Mouse (Mus musculus): ENCODE measurements around the gene Gdpd3. TPM values are rescaled to one million over a fixed set of nuclear protein-coding genes. Genes with fewer than 3 reads are reported as not detected.

Gdpd3 gene
- polyA plus RNA-seq, 1 experiment from 2014 or later = 1.8 TPM

GRCm38 (mm10) chr7:126761529-126762067, 4.5 kb upstream of the Gdpd3 start:
- Histone ChIP-seq H3K36me3 (peaks cover 49% of the 10 kb centered on the region), H3K27me3 (no peaks in the 10 kb centered on the region), H3K9me3 (replicated peaks) (no peaks in the 10 kb centered on the region), H3K27ac (peak overlapping the region; percentile 96), H3K4me3 (replicated peaks) (no peak overlapping the region), H3K9ac (no peak overlapping the region), H3K4me2 (no peak overlapping the region), H3K4me1 (peaks cover 39% of the 10 kb centered on the region)
- ATAC-seq (replicated peaks; ENCODE audit: low FRiP score) = no peak
- WGBS = 66% methylated on average over 6 of the region's 6 CpGs

- H3K27ac ChIP-seq = no peak overlapping the region; the same call in 1 of the 2 replicates
Observed at GRCm38 (mm10) chr7:126762471-126763008, 3.6 kb upstream of the Gdpd3 start.

DNA sequence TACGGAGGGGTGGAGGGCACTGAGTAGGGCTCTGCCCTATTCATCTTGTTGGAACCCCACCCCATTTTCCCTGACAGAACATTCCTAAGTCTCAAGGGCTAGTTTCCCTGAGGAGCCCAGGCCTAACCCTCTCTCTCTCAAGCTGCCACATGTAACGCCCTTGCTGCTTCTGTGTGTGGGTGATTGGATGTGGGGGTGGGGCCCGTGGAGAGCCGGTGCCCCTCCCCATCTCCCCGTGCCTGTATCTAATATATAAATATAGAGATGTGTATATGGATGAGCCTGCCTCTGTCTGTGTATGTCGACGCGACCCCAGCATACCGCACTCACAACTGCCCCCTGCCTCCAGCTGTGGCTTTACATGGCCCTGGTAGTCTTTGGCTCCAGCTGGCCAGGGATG, 594 bp upstream of the Gdpd3 start:
- no peak for ATAC-seq (replicated peaks; ENCODE audit: low FRiP score)
- H3K9me3 ChIP-seq (replicated peaks) = no peaks in the 10 kb centered on the region
- peaks cover 88% of the 10 kb centered on the region for H3K36me3 ChIP-seq
- no peaks in the 10 kb centered on the region for H3K27me3 ChIP-seq
- H3K4me1 ChIP-seq = peaks cover 28% of the 10 kb centered on the region
- no peak overlapping the region for H3K4me3 ChIP-seq (replicated peaks)
- WGBS = 87% methylated on average over 9 of the region's 9 CpGs
- H3K4me2 ChIP-seq = no peak overlapping the region
- H3K27ac ChIP-seq = no peak overlapping the region
- no peak overlapping the region for H3K9ac ChIP-seq

More at GRCm38 (mm10) chr7:126762471-126763008, 3.6 kb upstream of the Gdpd3 start:
- no peak for ATAC-seq (replicated peaks; ENCODE audit: low FRiP score)
- no peak overlapping the region for H3K4me3 ChIP-seq (replicated peaks)
- H3K27me3 ChIP-seq = no peaks in the 10 kb centered on the region
- H3K4me2 ChIP-seq = no peak overlapping the region
- 68% methylated on average over 17 of the region's 17 CpGs for WGBS
- no peak overlapping the region for H3K9ac ChIP-seq
- no peaks in the 10 kb centered on the region for H3K9me3 ChIP-seq (replicated peaks)
- H3K4me1 ChIP-seq = peaks cover 39% of the 10 kb centered on the region
- H3K36me3 ChIP-seq = peaks cover 58% of the 10 kb centered on the region

GRCm38 (mm10) chr7:126767001-126767400, 867 bp downstream of the Gdpd3 start:
- peaks cover 14% of the 10 kb centered on the region; the same call in 1 of the 2 replicates for H3K4me1 ChIP-seq
- H3K9me3 ChIP-seq (replicated peaks) = no peaks in the 10 kb centered on the region
- no peaks in the 10 kb centered on the region for H3K27me3 ChIP-seq
- H3K4me2 ChIP-seq = no peak overlapping the region
- 90% methylated on average over 8 of the region's 8 CpGs for WGBS
- peaks cover 94% of the 10 kb centered on the region for H3K36me3 ChIP-seq
- no peak overlapping the region for H3K4me3 ChIP-seq (replicated peaks)
- H3K9ac ChIP-seq = no peak overlapping the region
- H3K27ac ChIP-seq = no peak overlapping the region
- ATAC-seq (replicated peaks; ENCODE audit: low FRiP score) = no peak

DNA sequence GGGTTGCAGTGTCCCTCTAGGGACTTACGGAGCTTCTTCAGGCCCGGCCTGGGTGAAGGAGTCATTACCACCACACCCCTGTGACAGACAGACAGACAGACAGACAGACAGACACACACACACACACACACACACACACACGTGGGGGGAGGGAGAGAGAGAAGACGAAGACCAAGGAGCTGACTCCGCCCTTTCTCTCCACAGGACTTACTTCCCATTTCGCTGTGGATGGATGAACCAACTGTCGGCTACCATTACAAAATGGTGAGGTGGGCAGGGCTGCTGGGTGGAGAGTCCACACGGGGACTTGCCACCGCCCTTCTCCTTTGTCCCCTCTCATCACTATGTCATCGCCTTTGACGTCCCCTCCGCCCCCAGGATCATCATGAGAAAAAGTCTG, 4.7 kb downstream of the Gdpd3 start:
- no peak overlapping the region for H3K27ac ChIP-seq
- H3K4me3 ChIP-seq (replicated peaks) = no peak overlapping the region
- H3K4me1 ChIP-seq = peaks cover 11% of the 10 kb centered on the region
- no peaks in the 10 kb centered on the region for H3K9me3 ChIP-seq (replicated peaks)
- no peak overlapping the region for H3K4me2 ChIP-seq
- H3K9ac ChIP-seq = no peak overlapping the region
- H3K36me3 ChIP-seq = peaks cover 76% of the 10 kb centered on the region
- ATAC-seq (replicated peaks; ENCODE audit: low FRiP score) = no peak
- 83% methylated on average over 12 of the region's 12 CpGs for WGBS
- H3K27me3 ChIP-seq = no peaks in the 10 kb centered on the region

GRCm38 (mm10) chr7:126773351-126773750, 7.2 kb downstream of the Gdpd3 start:
- no peak overlapping the region for H3K4me2 ChIP-seq
- 47% methylated on average over 2 of the region's 2 CpGs for WGBS
- H3K4me1 ChIP-seq = peaks cover 27% of the 10 kb centered on the region
- no peaks in the 10 kb centered on the region for H3K27me3 ChIP-seq
- H3K9ac ChIP-seq = no peak overlapping the region
- no peak overlapping the region for H3K4me3 ChIP-seq (replicated peaks)
- peaks cover 54% of the 10 kb centered on the region for H3K36me3 ChIP-seq
- H3K27ac ChIP-seq = no peak overlapping the region
- no peaks in the 10 kb centered on the region for H3K9me3 ChIP-seq (replicated peaks)
- ATAC-seq (replicated peaks; ENCODE audit: low FRiP score) = no peak

- Histone ChIP-seq H3K4me1 (peaks cover 27% of the 10 kb centered on the region), H3K36me3 (peaks cover 49% of the 10 kb centered on the region), H3K4me2 (no peak overlapping the region), H3K27ac (no peak overlapping the region), H3K4me3 (replicated peaks) (no peak overlapping the region), H3K9me3 (replicated peaks) (no peaks in the 10 kb centered on the region), H3K9ac (no peak overlapping the region), H3K27me3 (no peaks in the 10 kb centered on the region)
- no peak for ATAC-seq (replicated peaks; ENCODE audit: low FRiP score)
- WGBS = 79% methylated on average over 2 of the region's 2 CpGs
Observed at GRCm38 (mm10) chr7:126774463-126774862, 8.3 kb downstream of the Gdpd3 start.

- peaks cover 40% of the 10 kb centered on the region for H3K36me3 ChIP-seq
- H3K4me3 ChIP-seq (replicated peaks) = no peak overlapping the region
- no peak overlapping the region for H3K4me2 ChIP-seq
- WGBS = 78% methylated on average over 10 of the region's 10 CpGs
- H3K27ac ChIP-seq = peak overlapping the region; percentile 85
- no peak overlapping the region for H3K9ac ChIP-seq
- no peak for ATAC-seq (replicated peaks; ENCODE audit: low FRiP score)
- no peaks in the 10 kb centered on the region for H3K9me3 ChIP-seq (replicated peaks)
- H3K27me3 ChIP-seq = no peaks in the 10 kb centered on the region
- peaks cover 37% of the 10 kb centered on the region for H3K4me1 ChIP-seq
Observed at GRCm38 (mm10) chr7:126775185-126775977, 9.2 kb downstream of the Gdpd3 start.

GRCm38 (mm10) chr7:126775978-126776234, 9.8 kb downstream of the Gdpd3 start:
- no peaks in the 10 kb centered on the region for H3K9me3 ChIP-seq (replicated peaks)
- no peak for ATAC-seq (replicated peaks; ENCODE audit: low FRiP score)
- 56% methylated on average over 3 of the region's 3 CpGs for WGBS
- no peak overlapping the region; the same call in 1 of the 2 replicates for H3K9ac ChIP-seq
- no peaks in the 10 kb centered on the region for H3K27me3 ChIP-seq
- H3K27ac ChIP-seq = peak overlapping the region; percentile 85
- H3K4me2 ChIP-seq = peak overlapping the region; percentile 98; the same call in 1 of the 2 replicates
- H3K4me1 ChIP-seq = peaks cover 41% of the 10 kb centered on the region
- H3K4me3 ChIP-seq (replicated peaks) = no peak overlapping the region
- peaks cover 35% of the 10 kb centered on the region for H3K36me3 ChIP-seq

GRCm38 (mm10) chr7:126776598-126777057, 10.5 kb downstream of the Gdpd3 start, which contains the start of gene Ypel3:
Gene Ypel3 (plus strand): TSS chr7:126776955.
- peak within 1 kb of the TSS; percentile 91 for H3K9ac ChIP-seq
- H3K4me1 ChIP-seq = peaks cover 48% of the 10 kb centered on the region
- no peaks in the 10 kb centered on the region for H3K9me3 ChIP-seq (replicated peaks)
- ATAC-seq (replicated peaks; ENCODE audit: low FRiP score) = peak; percentile 88
- peak within 1 kb of the TSS; percentile 98 for H3K4me2 ChIP-seq
- WGBS = under 1% methylated on average over 34 of the region's 37 CpGs
- peak within 1 kb of the TSS; percentile 85 for H3K4me3 ChIP-seq (replicated peaks)
- peaks cover 31% of the 10 kb centered on the region for H3K36me3 ChIP-seq
- H3K27ac ChIP-seq = peak within 1 kb of the TSS; percentile 85
- no peaks in the 10 kb centered on the region for H3K27me3 ChIP-seq

DNA sequence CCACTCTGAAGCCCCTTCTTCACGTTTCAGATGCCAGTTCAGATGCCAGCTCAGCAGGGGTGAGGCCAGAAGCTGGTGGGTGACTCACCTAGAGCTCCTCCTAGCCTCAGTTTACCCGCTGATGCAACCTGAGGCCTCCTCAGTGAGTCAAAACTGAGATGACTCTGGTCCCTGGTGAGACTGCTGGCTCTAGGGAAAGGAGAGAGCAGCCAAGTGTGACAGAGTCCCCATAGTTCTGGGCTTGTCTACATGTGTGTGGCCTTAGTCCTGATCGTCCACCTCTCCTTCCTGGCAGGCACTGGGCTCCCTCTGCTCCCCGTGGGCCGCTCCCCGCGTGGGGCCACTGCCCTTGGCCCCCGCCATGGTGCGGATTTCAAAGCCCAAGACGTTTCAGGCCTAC, 11.3 kb downstream of the Gdpd3 start:
- ATAC-seq (replicated peaks; ENCODE audit: low FRiP score) = peak; percentile 13; the same call in 1 of the 2 replicates
- WGBS = 27% methylated on average over 10 of the region's 10 CpGs

DNA sequence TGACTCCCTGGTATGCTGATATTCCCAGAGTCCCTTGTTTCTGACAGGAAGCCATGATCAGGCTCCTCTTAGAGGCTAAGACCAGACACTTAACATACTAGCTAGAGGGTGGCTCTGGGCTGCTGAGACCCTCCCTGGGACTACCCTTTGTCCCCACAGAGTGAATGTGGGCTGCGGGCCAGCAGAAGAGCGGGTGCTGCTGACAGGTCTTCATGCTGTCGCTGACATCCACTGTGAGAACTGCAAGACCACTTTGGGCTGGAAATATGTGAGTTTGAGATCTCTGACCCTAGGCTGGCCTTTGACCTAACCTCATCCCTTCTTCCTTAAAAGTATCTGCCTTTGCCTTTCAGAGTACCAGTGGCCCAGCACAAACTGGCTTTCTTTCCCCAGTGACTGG, 12.0 kb downstream of the Gdpd3 start:
- Histone ChIP-seq H3K27me3 (no peaks in the 10 kb centered on the region), H3K27ac (peak overlapping the region; percentile 85; the same call in 1 of the 2 replicates), H3K4me3 (replicated peaks) (peak overlapping the region; percentile 85), H3K4me1 (peaks cover 51% of the 10 kb centered on the region), H3K4me2 (peak overlapping the region; percentile 98), H3K9me3 (replicated peaks) (no peaks in the 10 kb centered on the region), H3K36me3 (peaks cover 20% of the 10 kb centered on the region), H3K9ac (peak overlapping the region; percentile 91; the same call in 1 of the 2 replicates)
- WGBS = 88% methylated on average over 3 of the region's 3 CpGs
- no peak for ATAC-seq (replicated peaks; ENCODE audit: low FRiP score)

More for the DNA sequence above, 11.3 kb downstream of the Gdpd3 start:
- Histone ChIP-seq H3K4me1 (peaks cover 51% of the 10 kb centered on the region), H3K27me3 (no peaks in the 10 kb centered on the region), H3K4me3 (replicated peaks) (peak overlapping the region; percentile 85), H3K9me3 (replicated peaks) (no peaks in the 10 kb centered on the region), H3K9ac (peak overlapping the region; percentile 91), H3K27ac (peak overlapping the region; percentile 85), H3K36me3 (peaks cover 25% of the 10 kb centered on the region), H3K4me2 (peak overlapping the region; percentile 98)
